Mouse (Mus musculus) brown adipose tissue, adult 24 weeks (tissue): ENCODE measurements at regions not wholly inside any gene's neighbourhood (a gene's known extent, or its start where the extent isn't known, plus 50 kb on each side); places are given as distances from the start of the nearest gene placed in this dataset.

Experiments used
- H3K27ac ChIP-seq: fragments of 200-500 bp; replicated peaks from 2 replicates; pipeline ENCODE4 v1.5.1; 2012; ENCODE audit warnings: low read depth, mild to moderate bottlenecking, low read length
- H3K4me1 ChIP-seq: fragments of 200-500 bp; 2 replicates; pipeline ENCODE4 v1.6.1; 2012; ENCODE audit warnings: low read length, mixed read lengths; ENCODE audit not compliant: control insufficient read depth, insufficient read depth, insufficient read length
- H3K4me3 ChIP-seq: fragments of 200-500 bp; 2 replicates; pipeline ENCODE4 v1.5.1; 2012; ENCODE audit warnings: low read depth, mild to moderate bottlenecking, low read length, moderate library complexity; ENCODE audit not compliant: insufficient read depth

DNA sequence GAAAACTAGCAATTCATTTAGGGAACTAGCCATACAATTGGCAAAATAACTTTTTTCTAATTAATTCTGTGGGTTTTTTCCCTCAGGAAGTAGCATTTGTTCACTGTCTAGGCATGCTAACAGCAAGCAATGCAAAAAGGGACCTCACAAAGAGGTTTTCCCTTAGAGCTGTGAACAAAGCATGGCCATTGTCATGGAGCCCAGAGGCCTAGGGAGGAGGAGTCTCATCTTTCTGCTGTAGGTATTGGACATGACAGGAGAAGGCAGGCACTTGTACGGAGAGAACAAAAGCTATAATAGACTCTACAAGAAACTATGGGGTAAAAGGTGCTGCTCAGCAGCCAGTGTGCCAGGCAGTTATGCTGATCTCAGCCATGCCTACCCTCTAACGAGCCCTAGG lies 666.8 kb upstream of the Igfbp3 start:
- no peak overlapping the region for H3K4me3 ChIP-seq
- no peak overlapping the region for H3K27ac ChIP-seq
- H3K4me1 ChIP-seq = no peaks in the 10 kb centered on the region

DNA sequence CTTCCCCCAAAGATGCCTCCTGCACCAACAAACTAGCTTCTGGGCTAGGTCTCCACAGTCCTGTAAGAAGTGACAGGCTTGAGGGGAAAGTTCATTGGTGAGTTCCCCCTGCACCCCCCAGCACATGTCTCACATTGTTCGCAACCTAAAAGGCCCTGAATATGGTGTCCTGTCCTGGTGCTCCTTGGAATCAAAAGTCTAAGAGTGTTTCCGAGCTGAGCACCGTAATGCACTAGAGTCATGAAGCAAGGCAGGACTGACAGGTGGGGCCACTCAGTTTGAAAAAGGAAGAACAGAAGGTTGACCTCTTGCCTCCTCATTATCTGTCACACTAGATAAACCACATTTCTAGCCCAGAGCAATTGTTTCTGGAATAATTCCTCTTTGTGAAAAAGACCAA lies 650.4 kb upstream of the Igfbp3 start:
- Histone ChIP-seq H3K4me1 (no peaks in the 10 kb centered on the region), H3K27ac (no peak overlapping the region), H3K4me3 (no peak overlapping the region)

- no peaks in the 10 kb centered on the region for H3K4me1 ChIP-seq
- no peak overlapping the region for H3K4me3 ChIP-seq
- H3K27ac ChIP-seq = no peak overlapping the region
Observed at GRCm38 (mm10) chr11:7863711-7864110, 650.0 kb upstream of the Igfbp3 start.

- Histone ChIP-seq H3K4me1 (no peaks in the 10 kb centered on the region), H3K4me3 (no peak overlapping the region), H3K27ac (no peak overlapping the region)
Observed at GRCm38 (mm10) chr11:7862547-7862946, 648.8 kb upstream of the Igfbp3 start.

GRCm38 (mm10) chr11:7852612-7853011 lies 638.9 kb upstream of the Igfbp3 start:
- Histone ChIP-seq H3K4me1 (no peaks in the 10 kb centered on the region), H3K4me3 (no peak overlapping the region), H3K27ac (no peak overlapping the region)

DNA sequence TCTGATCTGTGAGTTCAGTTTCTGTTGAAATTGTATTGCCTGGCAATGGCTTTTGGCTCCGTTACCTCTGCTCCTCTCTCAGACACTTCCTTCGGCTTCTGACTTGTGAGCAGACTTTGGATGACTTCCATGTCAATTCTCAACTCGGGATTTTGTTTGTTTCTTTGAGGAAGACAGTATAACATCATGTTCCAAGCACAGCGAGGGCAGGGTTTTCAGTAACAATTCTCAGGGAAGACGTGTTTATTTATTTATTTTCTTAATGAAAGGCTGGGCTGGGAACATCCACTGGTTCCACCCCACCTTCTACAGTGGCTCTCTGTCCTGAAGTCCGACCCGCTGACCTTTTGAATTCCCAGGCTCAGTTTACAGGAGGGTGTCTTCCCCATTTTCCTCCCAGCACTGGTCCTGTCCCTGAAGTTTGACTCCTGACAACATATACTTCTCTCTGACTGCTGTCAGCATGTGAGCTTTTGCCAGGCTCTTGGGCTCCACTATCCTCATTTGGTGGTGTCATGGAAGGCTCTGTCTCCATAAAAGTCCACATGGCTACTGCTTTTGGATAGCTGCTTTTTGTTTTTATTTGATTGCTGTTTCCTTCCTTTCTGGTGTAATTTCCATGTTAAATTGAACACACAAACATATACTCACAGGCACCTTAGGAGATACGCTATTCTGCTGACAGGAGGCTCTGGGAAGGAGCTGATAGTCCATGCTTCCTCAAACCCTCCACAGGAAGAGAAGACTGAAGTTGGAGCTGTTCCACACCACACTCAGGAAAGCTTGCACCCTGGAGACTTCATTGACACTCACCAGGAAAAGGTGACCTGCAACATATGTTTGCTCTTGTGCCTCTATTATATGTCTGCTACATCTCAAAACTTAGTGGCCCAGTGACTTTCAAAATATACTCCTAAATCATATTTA lies 624.9 kb upstream of the Igfbp3 start:
- Histone ChIP-seq H3K4me3 (no peak overlapping the region), H3K4me1 (peaks cover 2% of the 10 kb centered on the region; the same call in 1 of the 2 replicates), H3K27ac (peak overlapping the region; percentile 59)

GRCm38 (mm10) chr11:7837486-7837885 lies 623.8 kb upstream of the Igfbp3 start:
- H3K4me3 ChIP-seq = no peak overlapping the region
- H3K27ac ChIP-seq = no peak overlapping the region
- peaks cover 2% of the 10 kb centered on the region; the same call in 1 of the 2 replicates for H3K4me1 ChIP-seq

DNA sequence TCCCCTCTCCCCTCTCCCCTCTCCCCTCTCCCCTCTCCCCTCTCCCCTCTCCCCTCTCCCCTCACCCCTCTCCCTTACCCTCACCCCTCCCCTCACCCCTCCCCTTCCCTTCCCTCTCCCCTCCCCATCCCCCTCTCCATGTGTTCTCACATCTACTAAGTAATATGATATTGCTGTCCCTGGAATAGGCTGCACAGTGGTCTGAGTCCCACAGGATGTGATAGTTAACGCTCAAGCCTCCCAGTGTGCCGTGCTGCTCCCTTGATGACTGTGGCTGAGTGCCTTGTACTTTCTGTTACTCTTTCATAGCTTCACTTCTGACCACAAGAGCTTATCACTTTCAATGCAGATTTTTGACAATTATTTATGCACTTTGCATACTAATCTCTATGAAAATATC lies 620.4 kb upstream of the Igfbp3 start:
- H3K4me3 ChIP-seq = no peak overlapping the region

GRCm38 (mm10) chr11:7832376-7832775 lies 618.7 kb upstream of the Igfbp3 start:
- H3K4me1 ChIP-seq = no peaks in the 10 kb centered on the region
- H3K4me3 ChIP-seq = no peak overlapping the region
- no peak overlapping the region for H3K27ac ChIP-seq

More for the DNA sequence above, 620.4 kb upstream of the Igfbp3 start:
- H3K4me1 ChIP-seq = peaks cover 2% of the 10 kb centered on the region; the same call in 1 of the 2 replicates
- H3K27ac ChIP-seq = no peak overlapping the region

DNA sequence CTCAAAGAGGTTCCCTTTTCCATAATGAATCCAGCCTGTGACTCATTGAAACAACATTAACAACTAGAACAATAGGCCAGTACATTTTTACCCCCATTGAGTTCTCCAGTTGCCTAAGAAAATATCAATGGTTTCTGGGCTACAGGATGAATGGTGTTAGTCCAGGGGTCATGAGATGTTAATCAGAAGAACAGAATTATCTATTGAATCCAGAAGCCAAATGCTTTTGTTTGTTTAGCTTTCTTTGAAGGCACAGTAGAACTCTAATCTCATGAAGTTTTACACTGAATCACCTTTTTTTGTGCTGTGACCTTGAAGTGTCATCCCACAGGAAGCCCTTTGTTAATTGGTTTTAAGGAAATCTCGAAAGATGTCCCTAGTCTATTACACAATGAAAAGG lies 616.0 kb upstream of the Igfbp3 start:
- no peaks in the 10 kb centered on the region for H3K4me1 ChIP-seq
- H3K4me3 ChIP-seq = no peak overlapping the region
- no peak overlapping the region for H3K27ac ChIP-seq

- Histone ChIP-seq H3K4me1 (no peaks in the 10 kb centered on the region), H3K4me3 (no peak overlapping the region)
Observed at GRCm38 (mm10) chr11:7828001-7828400, 614.3 kb upstream of the Igfbp3 start.

GRCm38 (mm10) chr11:7827402-7827801 lies 613.7 kb upstream of the Igfbp3 start:
- Histone ChIP-seq H3K27ac (no peak overlapping the region), H3K4me1 (no peaks in the 10 kb centered on the region)

More at GRCm38 (mm10) chr11:7828001-7828400, 614.3 kb upstream of the Igfbp3 start:
- no peak overlapping the region for H3K27ac ChIP-seq

DNA sequence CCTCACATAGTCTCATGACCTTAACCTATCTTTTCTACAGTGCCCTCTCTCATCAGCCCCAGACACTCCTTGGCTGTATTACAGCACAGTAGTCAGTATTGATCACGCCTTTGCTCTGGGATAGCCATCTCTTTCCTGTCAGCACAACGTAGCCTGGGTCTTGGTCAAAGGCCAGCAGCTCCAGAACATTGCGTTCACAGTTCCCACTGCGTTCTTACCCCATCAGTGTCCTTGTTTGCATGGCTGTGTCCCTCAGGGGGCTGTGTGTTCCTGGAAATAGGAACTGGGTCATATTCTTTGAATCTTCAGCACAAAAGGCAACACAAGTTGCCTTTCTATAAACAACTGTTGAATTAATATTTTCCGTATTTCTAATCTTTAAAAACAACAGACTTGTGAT lies 602.0 kb upstream of the Igfbp3 start:
- Histone ChIP-seq H3K4me1 (no peaks in the 10 kb centered on the region), H3K4me3 (no peak overlapping the region), H3K27ac (0 out of 2 replicates have a peak overlapping the region, but pooled peaks have one; percentile 24)

More at GRCm38 (mm10) chr11:7827402-7827801, 613.7 kb upstream of the Igfbp3 start:
- no peak overlapping the region for H3K4me3 ChIP-seq

DNA sequence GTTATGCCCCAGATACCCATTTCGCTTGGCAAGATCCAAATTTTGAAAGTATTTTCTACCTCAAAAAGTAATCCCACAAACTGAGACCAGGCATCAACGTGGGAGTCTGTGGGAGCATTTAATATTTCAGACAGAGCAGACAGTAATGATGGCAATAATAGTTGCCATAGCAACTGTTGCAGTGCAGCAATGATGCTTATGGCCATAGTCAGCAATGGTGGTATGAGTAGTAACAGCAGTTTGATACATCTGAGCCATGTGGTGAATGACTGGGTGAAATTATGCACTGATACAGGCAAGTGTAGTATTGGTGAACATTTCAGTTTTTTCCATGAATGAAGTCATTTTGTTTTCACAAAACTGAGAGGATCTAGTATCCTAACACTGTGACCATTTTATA lies 600.8 kb upstream of the Igfbp3 start:
- Histone ChIP-seq H3K4me1 (no peaks in the 10 kb centered on the region), H3K27ac (no peak overlapping the region), H3K4me3 (no peak overlapping the region)

DNA sequence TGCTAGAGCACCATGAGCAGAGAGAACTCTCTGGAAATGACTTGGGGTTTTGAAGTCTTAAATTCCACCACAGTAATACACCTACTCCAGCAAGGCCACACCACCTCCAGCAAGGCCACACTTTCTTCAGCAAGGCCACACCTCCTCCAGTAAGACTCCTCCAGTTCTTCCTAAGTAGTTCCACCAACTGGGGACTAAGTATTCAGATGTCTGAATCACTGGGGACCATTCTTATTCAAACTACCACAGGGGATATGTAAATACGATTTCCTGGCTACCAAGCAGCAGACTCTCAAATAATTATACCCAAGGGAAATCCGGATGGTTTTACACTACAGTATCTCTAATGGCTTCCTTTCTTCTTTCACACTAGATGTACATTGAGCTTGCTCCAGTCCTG lies 598.7 kb upstream of the Igfbp3 start:
- Histone ChIP-seq H3K27ac (no peak overlapping the region), H3K4me3 (no peak overlapping the region), H3K4me1 (no peaks in the 10 kb centered on the region)

DNA sequence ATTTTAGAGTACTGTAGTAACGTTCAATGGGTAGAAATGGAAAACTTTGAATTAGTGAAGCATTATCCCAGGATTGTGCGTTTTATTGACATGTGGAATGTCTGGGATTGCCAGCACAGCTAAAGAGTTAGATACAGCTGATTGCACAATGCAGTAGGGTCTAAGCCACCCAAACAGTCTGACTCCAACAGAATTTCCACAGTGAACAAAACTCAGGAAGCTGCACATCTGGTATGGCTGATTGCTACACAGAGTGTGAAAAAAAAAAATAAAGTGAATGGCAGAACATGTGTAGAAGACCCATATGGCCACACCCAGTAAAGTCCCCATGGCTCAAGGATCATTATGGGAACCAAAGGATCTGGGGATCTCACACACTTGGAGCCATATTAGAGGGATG lies 596.0 kb upstream of the Igfbp3 start:
- no peaks in the 10 kb centered on the region for H3K4me1 ChIP-seq
- H3K27ac ChIP-seq = no peak overlapping the region

More for the DNA sequence above, 596.0 kb upstream of the Igfbp3 start:
- H3K4me3 ChIP-seq = no peak overlapping the region
